Mouse (Mus musculus) liver, postnatal 0 days (tissue): ENCODE data around the gene Astn2.

Experiments
- CTCF ChIP-seq: sonication (generic); IDR thresholded peaks from 2 replicates; pipeline ENCODE4 v1.5.1; 2016; ENCODE audit warnings: antibody characterized with exemption, low read depth
- EP300 ChIP-seq: IDR thresholded peaks from 2 replicates; pipeline ENCODE4 v1.6.1; 2016; ENCODE audit warnings: antibody characterized with exemption, low read depth, mild to moderate bottlenecking

- TF ChIP-seq CTCF (no peak), EP300 (no peak)
Observed at GRCm38 (mm10) chr4:65758875-65759201, 645.6 kb downstream of the Astn2 start.
